Mouse (Mus musculus): Measurements from ENCODE around the gene Ptpn6.

Ptpn6 gene

DNA sequence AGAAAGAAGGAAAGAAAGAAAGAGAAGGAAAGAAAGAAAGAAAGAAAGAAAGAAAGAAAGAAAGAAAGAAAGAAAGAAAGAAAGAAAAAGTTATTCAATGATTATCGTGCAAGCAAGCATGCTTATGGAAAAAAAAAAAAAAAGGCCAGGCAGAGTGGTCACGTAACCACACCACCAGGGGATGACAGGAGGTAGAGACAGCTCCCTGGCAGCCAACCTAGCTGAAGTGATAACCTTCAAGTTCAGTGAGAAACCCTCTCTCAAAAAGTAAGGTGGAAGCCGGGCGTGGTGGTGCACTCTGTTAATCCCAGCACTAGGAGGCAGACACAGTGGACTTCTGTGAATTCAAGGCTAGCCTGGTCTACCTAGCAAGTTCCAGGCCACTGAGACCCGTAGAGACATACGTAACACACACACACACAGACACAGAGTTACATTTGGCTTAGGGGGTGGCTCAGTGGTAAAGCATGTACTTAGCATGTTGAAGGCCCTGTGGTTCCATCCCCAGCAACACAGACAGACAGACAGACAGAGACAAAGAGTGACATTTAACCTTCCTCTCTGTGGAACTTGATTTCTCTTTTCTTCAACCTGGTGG is 15.5 kb downstream of the Ptpn6 start:
- TF ChIP-seq GATA4 (IDR thresholded peaks at IDR 0.05; ENCODE audit: insufficient replicate concordance, low read length) = no peak

DNA sequence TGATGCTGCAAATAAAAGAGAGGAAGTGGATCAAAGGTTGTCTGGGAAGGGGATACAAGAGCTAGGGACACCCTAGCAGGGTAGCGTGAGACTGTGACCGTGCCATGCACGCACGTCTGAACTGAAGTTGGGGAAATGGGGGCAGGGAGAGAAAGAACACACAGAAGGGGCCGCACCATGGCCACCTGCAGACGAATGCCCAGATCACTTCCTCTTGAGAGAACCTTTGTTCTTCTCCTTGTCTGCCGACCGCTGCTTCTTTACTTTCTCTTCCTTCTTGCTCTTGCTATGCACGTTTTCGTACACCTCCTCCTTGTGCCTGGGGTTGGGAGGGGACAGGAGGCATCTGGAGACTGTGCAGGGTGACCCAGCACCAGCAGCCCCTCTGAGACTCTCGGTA is 17.6 kb downstream of the Ptpn6 start:
- TF ChIP-seq GATA4 (IDR thresholded peaks at IDR 0.05; ENCODE audit: insufficient replicate concordance, low read length) = no peak

DNA sequence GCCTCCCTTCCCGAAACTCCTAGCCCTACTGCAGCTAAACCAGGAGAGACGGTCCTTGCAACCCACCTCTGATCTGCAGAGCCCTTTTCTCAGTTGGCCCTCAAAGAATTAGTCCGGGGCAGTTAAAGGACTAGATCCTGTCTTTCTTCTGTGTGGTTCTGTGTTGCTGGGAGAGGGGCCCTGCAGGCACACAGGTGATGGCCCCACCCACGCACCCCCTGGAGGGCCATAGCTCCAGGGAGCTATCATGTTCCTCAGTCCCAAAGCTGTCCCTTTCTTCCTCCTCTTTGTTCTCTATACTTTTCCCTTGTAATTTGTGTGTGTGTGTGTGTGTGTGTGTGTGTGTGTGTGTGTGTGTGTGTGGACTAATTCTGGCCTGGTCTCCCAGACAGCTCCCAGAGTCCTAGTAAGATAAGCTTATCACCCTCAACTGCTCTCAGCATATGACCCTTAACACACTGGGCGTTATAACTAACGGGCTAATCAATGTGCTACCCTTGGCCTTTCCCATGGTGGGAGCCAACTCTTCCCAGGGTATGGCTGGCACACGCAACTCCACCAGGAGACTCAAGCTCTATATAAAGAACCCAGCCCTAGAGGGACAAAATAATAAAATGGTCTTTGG is 19.0 kb downstream of the Ptpn6 start:
- TF ChIP-seq GATA4 (IDR thresholded peaks at IDR 0.05; ENCODE audit: insufficient replicate concordance, low read length) = peak; percentile 84

DNA sequence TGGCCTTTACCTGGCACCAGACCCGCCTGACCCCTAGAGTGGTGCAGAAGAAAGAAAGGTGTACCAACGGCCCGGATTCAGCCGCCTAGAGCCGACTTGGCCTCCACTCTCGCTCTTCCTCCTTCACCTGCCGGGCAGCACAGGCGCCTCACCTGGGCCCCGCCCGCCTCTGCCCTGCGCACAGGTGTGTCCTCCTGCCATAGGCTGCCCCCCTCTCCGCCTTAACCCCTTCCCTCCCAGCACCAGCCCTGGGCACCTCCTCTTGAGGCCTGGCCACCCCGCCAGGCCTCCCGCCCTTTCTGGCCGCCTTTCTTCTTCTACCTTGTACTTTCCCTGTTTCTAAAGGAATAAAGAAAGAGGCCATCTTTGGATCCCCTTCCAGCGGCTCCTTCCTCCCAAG is 19.8 kb downstream of the Ptpn6 start:
- no peak for TF ChIP-seq GATA4 (IDR thresholded peaks at IDR 0.05; ENCODE audit: insufficient replicate concordance, low read length)

DNA sequence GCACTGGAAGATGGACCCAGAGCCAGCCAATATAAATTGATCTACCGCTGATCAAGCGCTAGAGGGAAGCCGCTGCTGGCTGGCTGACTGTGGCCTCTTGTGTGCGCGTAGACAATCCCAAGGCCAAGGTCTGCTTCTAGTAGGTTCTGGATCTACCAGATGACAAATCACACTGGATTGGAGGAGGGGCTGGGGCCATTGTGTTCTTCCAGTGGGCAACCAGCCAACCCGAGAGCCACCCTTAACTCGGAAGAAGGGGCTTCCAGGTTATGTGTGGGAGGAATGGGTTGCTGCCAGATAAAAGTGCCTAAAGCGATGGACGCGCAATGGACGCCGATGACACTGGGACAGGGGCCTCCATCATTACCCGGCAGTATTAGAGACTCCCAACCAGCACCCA is 20.5 kb downstream of the Ptpn6 start:
- TF ChIP-seq GATA4 (IDR thresholded peaks at IDR 0.05; ENCODE audit: insufficient replicate concordance, low read length) = no peak

DNA sequence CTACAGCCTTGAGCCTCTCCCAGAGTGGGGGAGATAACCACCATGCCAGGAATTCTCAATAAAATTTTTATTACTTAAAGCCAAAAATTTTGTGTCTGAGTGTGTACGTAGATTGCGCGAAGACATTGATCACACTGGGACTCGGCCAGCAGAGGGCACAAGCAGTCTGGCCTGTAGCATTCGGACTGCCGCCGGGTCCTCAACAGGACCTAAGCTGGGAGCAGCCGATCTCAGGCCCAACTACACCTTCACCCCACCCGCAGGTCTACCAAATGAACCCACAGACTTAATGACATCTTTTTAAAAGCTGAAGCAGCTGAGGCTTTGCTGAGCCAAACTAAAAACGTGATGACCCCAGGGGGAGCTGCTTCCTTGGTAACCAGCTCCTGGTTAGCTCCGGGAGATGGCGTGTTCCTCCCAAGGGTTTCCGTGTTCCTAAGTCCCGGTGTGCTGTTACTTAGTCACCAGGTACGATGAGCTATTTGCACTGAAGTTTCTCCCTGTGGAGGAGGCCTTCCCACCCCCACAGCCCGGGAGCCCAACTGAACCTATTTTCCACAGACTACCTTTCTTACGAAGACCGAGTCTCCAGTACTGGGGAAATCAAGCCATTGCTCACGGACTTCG is 21.5 kb downstream of the Ptpn6 start:
- TF ChIP-seq GATA4 (IDR thresholded peaks at IDR 0.05; ENCODE audit: insufficient replicate concordance, low read length) = no peak

DNA sequence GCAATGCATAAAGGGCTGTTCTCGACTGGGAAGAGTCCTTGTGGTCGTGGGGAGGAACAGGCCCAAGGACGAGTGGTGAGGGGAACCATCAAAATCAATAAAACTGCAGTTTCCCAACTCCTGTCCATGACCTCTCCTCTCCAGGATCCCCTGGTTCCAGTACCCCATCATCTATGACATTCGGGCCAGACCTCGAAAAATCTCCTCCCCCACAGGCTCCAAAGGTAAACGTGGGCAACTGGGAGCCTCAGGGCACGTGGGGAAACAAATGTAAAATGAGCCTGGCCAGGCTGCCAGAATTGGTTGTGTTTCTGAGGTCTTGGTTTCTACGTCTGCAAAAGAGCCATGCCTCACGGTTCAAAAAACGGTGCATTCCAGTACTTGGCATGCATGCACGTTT is 25.6 kb downstream of the Ptpn6 start:
- no peak for TF ChIP-seq GATA4 (IDR thresholded peaks at IDR 0.05; ENCODE audit: insufficient replicate concordance, low read length)

DNA sequence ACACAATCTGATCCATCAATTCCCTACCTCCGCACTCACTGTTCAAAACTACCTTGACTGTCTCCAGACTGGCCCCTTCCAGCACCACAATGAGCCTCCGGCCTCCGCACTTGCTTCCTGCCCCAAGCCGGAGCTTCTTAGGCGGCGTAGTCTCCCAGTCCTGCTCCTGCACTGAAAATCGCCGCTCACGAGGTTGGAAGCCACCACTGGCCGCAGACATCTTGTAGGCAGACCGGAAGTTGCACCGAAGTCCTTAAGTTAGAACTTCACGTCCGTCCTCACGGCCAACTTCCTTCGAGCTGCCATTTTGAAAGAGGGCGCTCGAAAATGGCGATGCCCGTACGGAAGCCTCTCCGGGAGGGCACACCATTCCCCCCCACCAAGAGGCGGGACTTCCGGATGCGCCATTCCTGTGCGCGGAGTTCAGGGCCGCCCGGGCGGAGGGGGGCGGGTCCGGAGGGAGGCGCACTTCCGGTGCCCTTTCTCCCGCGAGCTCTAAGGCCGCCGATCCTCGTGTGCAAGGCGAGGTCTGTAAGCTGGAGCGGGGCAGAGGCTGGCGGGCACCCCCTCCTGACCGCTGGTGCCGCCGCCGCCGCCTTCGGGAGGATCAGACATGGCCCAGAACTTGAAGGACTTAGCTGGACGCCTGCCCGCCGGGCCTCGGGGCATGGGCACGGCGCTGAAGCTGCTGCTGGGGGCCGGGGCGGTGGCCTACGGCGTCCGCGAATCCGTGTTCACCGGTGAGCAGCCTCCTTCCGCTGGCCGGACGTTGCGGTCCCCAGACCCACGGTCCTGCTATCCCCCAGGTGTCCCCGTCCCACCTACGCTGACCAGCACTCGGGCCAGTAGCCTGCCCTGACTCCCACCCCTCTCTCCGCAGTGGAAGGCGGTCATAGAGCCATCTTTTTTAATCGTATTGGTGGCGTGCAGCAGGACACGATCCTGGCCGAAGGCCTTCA is 26.4 kb downstream of the Ptpn6 start, which contains the start of the genes Emg1 and Phb2:
Gene Emg1 (minus strand): TSS at position 355 of the 959 bp plus-strand sequence.
Gene Phb2 (plus strand): TSS at position 513 of the 959 bp plus-strand sequence.
- peak; percentile 43; the same call in 1 of the 2 replicates for TF ChIP-seq GATA4 (IDR thresholded peaks at IDR 0.05; ENCODE audit: insufficient replicate concordance, low read length)

DNA sequence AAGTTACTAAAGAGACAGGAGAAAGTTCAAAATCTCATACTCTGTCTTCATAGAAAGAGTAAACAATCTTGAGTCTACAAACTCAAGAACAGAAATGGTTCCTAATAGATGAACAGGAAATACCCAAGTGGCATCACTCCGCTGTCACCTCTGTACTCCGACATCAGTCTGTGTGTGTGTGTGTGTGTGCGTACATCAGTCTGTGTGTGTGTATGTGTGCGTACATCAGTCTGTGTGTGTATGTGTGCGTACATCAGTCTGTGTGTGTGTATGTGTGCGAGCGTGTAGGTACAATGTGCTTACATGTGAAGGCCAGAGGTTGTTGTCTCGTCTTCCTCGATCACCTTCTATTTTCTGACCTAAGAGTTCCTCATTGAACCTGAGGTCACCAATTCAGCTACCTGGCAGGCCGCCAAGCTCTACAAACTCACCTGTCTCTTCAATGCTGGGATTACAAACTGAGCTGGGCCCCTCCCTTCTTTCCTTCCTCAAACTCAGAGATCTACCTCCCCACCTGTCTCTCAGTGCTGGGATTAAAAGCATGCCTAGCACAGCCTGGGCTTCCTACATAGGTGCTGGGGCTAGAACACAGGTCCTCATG is 30.1 kb downstream of the Ptpn6 start:
- TF ChIP-seq GATA4 (IDR thresholded peaks at IDR 0.05; ENCODE audit: insufficient replicate concordance, low read length) = no peak

DNA sequence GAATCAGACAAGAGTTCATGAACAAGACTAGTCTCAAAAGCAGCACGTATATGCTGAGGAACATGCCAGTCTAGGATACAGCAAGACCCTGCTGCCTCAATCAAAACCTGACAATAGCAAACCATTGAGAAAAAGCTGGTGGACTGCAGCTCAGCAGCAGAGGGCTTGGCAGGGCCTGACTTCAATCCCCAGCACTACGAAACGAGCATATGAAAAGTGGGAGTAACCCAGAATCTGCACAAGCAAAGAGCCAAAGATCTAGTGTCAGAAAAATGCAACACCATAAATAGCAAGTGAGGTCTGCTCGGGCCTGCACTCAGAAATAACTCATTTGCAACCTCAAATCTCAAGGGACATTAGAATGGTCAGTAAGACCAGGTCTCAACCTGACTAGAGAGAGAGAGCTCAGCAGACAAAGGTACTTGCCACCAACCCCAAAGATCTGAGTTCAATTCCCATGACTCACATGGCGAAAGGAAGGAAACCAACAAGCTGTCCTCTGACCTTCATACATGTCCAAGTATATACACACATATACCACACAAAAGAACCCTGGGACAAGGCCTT is 32.4 kb downstream of the Ptpn6 start:
- no peak for TF ChIP-seq GATA4 (IDR thresholded peaks at IDR 0.05; ENCODE audit: insufficient replicate concordance, low read length)

DNA sequence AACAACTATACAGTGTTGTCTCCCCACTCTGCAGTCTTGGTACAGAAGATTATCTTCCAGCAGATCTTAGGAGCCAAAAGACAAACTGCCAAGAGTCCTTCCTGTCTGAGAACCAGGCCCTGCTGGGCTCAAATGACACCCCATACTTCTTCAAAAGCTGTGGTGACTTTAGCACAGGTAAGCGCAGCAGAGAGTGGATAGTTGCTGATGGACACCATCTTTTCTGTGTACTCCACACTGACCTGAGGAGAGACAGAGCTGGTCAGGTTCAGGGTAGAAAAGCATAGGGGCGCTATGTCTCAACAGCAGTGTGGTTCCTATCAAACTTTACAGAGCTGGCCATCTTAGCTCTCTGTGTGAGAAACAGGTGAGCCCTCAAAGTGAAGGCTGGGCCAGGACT is 34.1 kb downstream of the Ptpn6 start:
- TF ChIP-seq GATA4 (IDR thresholded peaks at IDR 0.05; ENCODE audit: insufficient replicate concordance, low read length) = no peak

DNA sequence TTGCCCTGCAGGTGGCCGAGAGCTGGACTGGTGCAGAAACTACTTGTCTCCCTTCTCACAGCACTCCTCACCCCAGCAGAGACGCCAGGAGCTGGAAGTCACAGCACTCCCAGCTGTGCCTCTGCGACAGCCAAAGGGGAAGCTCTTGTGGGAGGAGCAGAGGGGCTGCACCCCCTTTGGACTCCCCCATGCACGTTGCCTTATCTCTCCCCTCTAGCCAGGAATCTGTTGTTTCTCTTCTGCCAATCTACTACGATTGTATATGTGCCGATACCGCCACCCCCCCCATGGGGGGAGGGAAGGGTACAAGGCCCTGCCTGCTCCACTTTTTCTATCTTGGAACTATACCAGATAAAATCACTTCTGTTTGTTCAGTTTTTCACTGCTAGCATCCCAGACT is 34.7 kb downstream of the Ptpn6 start:
- TF ChIP-seq GATA4 (IDR thresholded peaks at IDR 0.05; ENCODE audit: insufficient replicate concordance, low read length) = no peak

DNA sequence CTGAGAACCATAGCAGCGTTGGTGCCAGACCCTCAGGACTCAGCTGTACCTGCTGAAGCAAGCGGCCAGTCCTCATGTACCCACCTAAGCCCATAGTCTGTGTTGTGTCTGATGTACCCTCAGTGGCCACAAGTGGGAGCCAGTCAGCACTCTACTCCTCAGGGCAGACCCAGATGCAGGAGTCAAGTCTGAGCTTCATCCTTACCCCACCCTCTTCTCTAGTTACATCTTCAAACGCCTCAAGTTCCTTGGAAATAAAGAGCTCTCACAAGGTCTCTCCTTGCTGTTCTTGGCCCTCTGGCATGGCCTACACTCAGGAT is 35.8 kb downstream of the Ptpn6 start:
- no peak for TF ChIP-seq GATA4 (IDR thresholded peaks at IDR 0.05; ENCODE audit: insufficient replicate concordance, low read length)

DNA sequence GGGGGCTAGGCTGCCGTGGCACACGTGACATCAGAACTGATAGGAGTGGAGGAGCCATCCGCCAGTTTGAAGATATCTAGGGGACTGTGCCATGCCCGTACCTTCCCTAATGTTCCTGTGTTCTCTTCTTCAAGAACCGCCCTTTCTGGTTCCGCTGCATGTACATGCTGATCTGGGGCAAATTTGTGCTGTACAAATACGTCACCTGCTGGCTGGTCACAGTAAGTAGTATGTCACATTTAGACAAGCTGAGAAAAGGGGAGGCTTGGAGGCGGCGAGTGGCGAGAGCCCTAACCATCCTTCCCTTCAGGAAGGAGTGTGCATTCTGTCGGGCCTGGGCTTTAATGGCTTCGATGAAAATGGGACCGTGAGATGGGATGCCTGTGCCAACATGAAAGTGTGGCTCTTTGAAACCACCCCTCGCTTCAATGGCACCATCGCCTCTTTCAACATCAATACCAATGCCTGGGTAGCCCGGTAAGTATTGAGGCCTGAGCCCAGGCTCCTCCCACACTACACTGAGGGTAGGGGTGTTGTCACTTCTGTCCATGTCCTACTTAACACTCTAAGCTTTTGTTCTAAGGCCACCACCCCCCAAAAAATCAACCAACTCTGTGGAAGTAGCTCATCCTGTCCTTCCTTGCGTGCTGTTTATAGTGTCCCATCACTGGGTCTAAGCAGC is 36.3 kb downstream of the Ptpn6 start:
- no peak for TF ChIP-seq GATA4 (IDR thresholded peaks at IDR 0.05; ENCODE audit: insufficient replicate concordance, low read length)
